Mouse (Mus musculus): Measurements from ENCODE around the gene Gm10840. TPM values are rescaled to one million over a fixed set of nuclear protein-coding genes. Genes with fewer than 3 reads are reported as not detected.
"Not testable (repeated sequence)": the region's sequence is repeated elsewhere in the genome, so short reads cannot be mapped to it uniquely, and the experiment has no call there.

The Gm10840 gene
- polyA plus RNA-seq (2015; fragmentation: Nextera tagmentation; extraction: Ambion mirVana), result 0.84 TPM in 1 of 2 replicates, not detected in the other

- Histone ChIP-seq H3K4me1 (peaks cover 45% of the 10 kb centered on the region), H3K36me3 (peaks cover 55% of the 10 kb centered on the region), H3K4me2 (peak within 1 kb of the TSS; percentile 84), H3K27ac (peak within 1 kb of the TSS; percentile 97), H3K4me3 (peak within 1 kb of the TSS; percentile 78), H3K27me3 (no peaks in the 10 kb centered on the region), H3K9me3 (no peaks in the 10 kb centered on the region), H3K9ac (peak within 1 kb of the TSS; percentile 90)
- WGBS, result 27% methylated on average over 22 of the region's 22 CpGs
- peak; percentile 1; the same call in 1 of the 2 replicates for ATAC-seq (ENCODE audit: insufficient number of reproducible peaks, low FRiP score, low TSS enrichment, low read depth)
These were observed at the start of gene Gm10840, which contains the start of gene Limd2 for GRCm38 (mm10) chr11:106160841-106161721. Gm10840 (plus strand) TSS chr11:106160850. Limd2 (minus strand) TSS chr11:106160860.

- Histone ChIP-seq H3K4me2 (no peak overlapping the region), H3K27ac (peak overlapping the region; percentile 48), H3K4me1 (no peaks in the 10 kb centered on the region), H3K9ac (no peak overlapping the region), H3K4me3 (no peak overlapping the region), H3K27me3 (no peaks in the 10 kb centered on the region), H3K9me3 (no peaks in the 10 kb centered on the region), H3K36me3 (peaks cover 45% of the 10 kb centered on the region)
- ATAC-seq (ENCODE audit: insufficient number of reproducible peaks, low FRiP score, low TSS enrichment, low read depth), result no peak
These were observed 49.0 kb upstream of the Gm10840 start for GRCm38 (mm10) chr11:106111688-106112087.

DNA sequence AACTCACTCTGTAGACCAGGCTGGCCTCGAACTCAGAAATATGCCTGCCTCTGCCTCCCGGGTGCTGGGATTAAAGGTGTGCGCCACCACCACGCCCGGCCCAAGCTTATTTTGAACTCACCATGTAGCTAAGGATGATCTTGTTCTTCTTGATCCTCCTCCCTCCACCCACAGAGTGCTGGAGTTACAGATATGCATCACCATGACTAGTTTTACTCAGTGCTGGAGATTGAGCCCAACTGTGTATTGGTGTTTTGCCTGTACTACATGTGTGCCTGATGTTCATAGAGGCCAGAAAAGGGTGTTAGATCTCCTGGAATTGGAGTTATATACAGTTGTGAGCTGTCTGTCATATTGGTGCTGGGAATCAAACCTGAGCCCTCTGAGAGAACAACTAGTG lies 38.4 kb upstream of the Gm10840 start:
- ATAC-seq (ENCODE audit: insufficient number of reproducible peaks, low FRiP score, low TSS enrichment, low read depth), result no peak
- Histone ChIP-seq H3K4me2 (no peak overlapping the region), H3K4me1 (no peaks in the 10 kb centered on the region), H3K4me3 (no peak overlapping the region), H3K36me3 (peaks cover 70% of the 10 kb centered on the region), H3K27ac (no peak overlapping the region), H3K27me3 (no peaks in the 10 kb centered on the region), H3K9me3 (no peaks in the 10 kb centered on the region), H3K9ac (no peak overlapping the region)
- 92% methylated on average over 5 of the region's 5 CpGs for WGBS

- Histone ChIP-seq H3K4me3 (no peak overlapping the region), H3K27ac (no peak overlapping the region), H3K9me3 (no peaks in the 10 kb centered on the region), H3K4me2 (no peak overlapping the region), H3K9ac (no peak overlapping the region), H3K36me3 (peaks cover 65% of the 10 kb centered on the region), H3K27me3 (no peaks in the 10 kb centered on the region), H3K4me1 (no peaks in the 10 kb centered on the region)
- ATAC-seq (ENCODE audit: insufficient number of reproducible peaks, low FRiP score, low TSS enrichment, low read depth), result no peak
- 81% methylated on average over 3 of the region's 3 CpGs for WGBS
These were observed 37.9 kb upstream of the Gm10840 start for GRCm38 (mm10) chr11:106122736-106123135.

- H3K4me3 ChIP-seq, result no peak overlapping the region
- H3K36me3 ChIP-seq, result peaks cover 63% of the 10 kb centered on the region
- no peaks in the 10 kb centered on the region for H3K9me3 ChIP-seq
- no peak overlapping the region for H3K9ac ChIP-seq
- no peak for ATAC-seq (ENCODE audit: insufficient number of reproducible peaks, low FRiP score, low TSS enrichment, low read depth)
- WGBS, result 73% methylated on average over 4 of the region's 4 CpGs
- H3K4me1 ChIP-seq, result no peaks in the 10 kb centered on the region
- H3K4me2 ChIP-seq, result no peak overlapping the region
- no peak overlapping the region for H3K27ac ChIP-seq
- no peaks in the 10 kb centered on the region for H3K27me3 ChIP-seq
These were observed 35.9 kb upstream of the Gm10840 start for GRCm38 (mm10) chr11:106124784-106125183.

- H3K4me3 ChIP-seq, result no peak overlapping the region
- H3K27ac ChIP-seq, result no peak overlapping the region
- H3K4me1 ChIP-seq, result no peaks in the 10 kb centered on the region
- no peaks in the 10 kb centered on the region for H3K27me3 ChIP-seq
- no peaks in the 10 kb centered on the region for H3K9me3 ChIP-seq
- H3K36me3 ChIP-seq, result peaks cover 64% of the 10 kb centered on the region
- no peak overlapping the region for H3K9ac ChIP-seq
- H3K4me2 ChIP-seq, result no peak overlapping the region
- no peak for ATAC-seq (ENCODE audit: insufficient number of reproducible peaks, low FRiP score, low TSS enrichment, low read depth)
- WGBS, result 71% methylated on average over 1 of the region's 1 CpGs
These were observed 34.8 kb upstream of the Gm10840 start for GRCm38 (mm10) chr11:106125827-106126226.

- H3K36me3 ChIP-seq, result peaks cover 59% of the 10 kb centered on the region
- H3K4me2 ChIP-seq, result not testable (repeated sequence)
- 94% methylated on average over 6 of the region's 6 CpGs for WGBS
These were observed 33.8 kb upstream of the Gm10840 start for GRCm38 (mm10) chr11:106126727-106127373.

DNA sequence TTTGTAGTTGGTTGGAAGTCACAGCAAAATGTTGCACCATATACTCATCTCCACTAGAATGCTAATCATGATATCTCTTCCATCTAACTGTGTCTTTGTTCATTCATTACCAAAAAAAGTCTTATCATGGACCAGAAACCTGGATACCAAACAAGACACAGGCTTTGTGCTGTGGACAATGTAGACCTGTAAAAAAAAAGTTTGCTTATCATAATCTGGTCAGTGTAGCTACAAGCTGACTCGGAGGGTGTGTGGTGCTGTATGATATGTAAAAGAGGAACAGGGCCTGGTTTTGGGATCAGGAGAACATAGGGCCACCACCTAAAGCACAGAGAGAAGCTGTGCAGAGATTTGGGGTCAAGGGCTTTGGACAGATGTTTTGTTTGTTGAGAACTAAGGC lies 31.2 kb upstream of the Gm10840 start:
- H3K9ac ChIP-seq, result no peak overlapping the region
- 93% methylated on average over 1 of the region's 1 CpGs for WGBS

More at GRCm38 (mm10) chr11:106126727-106127373, 33.8 kb upstream of the Gm10840 start:
- H3K9ac ChIP-seq; H3K9me3 ChIP-seq; H3K4me3 ChIP-seq; H3K27ac ChIP-seq; H3K4me1 ChIP-seq; H3K27me3 ChIP-seq; ATAC-seq (ENCODE audit: insufficient number of reproducible peaks, low FRiP score, low TSS enrichment, low read depth): not testable (repeated sequence)

DNA sequence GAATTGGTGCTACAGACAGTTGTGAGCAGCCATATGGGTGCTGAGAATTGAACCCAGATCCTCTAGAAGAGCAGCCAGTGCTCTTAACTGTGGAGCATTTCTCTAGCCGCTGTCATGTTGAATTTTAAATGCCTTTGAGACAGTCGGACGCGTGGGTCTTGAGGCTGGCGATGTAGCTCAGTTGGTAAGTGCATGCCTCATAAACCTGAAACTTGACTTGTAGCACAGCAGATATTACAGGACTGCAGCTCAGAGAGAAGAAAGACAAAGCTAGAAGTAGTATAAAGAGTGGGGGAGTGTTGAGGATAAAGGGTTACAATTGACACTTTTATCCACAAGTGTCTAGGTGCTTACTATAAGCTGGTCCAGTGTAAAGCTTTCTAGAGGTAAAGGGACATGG lies 28.1 kb upstream of the Gm10840 start:
- no peak overlapping the region for H3K4me3 ChIP-seq
- H3K9me3 ChIP-seq, result no peaks in the 10 kb centered on the region
- 94% methylated on average over 5 of the region's 5 CpGs for WGBS
- H3K9ac ChIP-seq, result no peak overlapping the region
- H3K4me2 ChIP-seq, result no peak overlapping the region
- H3K4me1 ChIP-seq, result peaks cover 4% of the 10 kb centered on the region; the same call in 1 of the 2 replicates
- no peak overlapping the region for H3K27ac ChIP-seq
- no peak for ATAC-seq (ENCODE audit: insufficient number of reproducible peaks, low FRiP score, low TSS enrichment, low read depth)
- H3K27me3 ChIP-seq, result no peaks in the 10 kb centered on the region
- H3K36me3 ChIP-seq, result peaks cover 47% of the 10 kb centered on the region

More for the DNA sequence above, 31.2 kb upstream of the Gm10840 start:
- H3K9me3 ChIP-seq, result no peaks in the 10 kb centered on the region
- no peak for ATAC-seq (ENCODE audit: insufficient number of reproducible peaks, low FRiP score, low TSS enrichment, low read depth)
- no peak overlapping the region for H3K4me2 ChIP-seq
- H3K27me3 ChIP-seq, result no peaks in the 10 kb centered on the region
- peaks cover 46% of the 10 kb centered on the region for H3K36me3 ChIP-seq
- H3K4me3 ChIP-seq, result no peak overlapping the region
- no peak overlapping the region for H3K27ac ChIP-seq
- no peaks in the 10 kb centered on the region for H3K4me1 ChIP-seq

DNA sequence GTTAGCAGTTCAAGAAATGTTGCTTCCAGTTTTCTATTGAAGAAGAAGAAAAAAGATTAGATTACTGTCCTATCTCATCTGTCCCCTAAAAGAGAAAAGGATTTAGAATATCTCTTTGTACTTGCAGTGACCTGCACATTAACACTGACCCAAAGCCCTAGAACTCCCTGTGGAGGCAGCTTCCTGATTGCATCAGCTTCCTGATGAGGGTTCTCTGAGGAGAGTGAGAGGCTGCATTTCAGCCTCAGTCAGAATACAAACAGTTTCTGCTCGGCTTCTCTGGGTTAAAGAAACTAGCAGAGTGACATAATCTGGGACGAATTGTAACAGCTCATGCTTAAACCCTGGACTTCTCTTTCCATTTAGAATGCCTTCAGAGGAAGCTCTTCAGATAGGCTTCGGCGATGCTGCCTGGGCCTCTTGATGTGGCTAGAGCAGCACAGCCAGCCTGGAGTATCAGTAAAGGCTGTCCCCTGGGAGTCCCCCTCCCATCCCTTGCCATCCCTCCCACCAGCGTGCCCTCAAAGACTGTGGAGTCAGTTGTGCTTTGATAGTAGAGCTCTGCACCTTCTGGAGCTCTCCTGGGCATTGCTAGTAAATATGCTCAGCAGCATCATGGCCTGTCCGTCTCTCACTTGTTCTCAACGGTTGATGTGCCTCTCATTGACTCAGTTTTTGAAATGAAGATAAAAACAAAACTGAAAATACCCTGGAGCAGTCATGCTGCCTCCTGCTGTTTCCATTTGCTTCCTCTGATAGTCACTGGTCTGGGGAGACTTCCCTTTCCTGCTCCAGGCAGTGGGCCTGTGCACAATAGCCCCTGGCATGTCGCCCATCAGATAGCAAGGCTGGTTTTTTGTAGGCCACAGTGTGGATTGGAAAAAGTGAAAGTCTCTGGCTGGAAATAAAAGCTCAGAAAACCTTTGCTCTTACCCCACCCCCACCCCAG lies 25.8 kb upstream of the Gm10840 start:
- 51% methylated on average over 8 of the region's 8 CpGs for WGBS
- H3K27ac ChIP-seq, result peak overlapping the region; percentile 71
- no peak for ATAC-seq (ENCODE audit: insufficient number of reproducible peaks, low FRiP score, low TSS enrichment, low read depth)
- H3K4me3 ChIP-seq, result no peak overlapping the region
- peaks cover 4% of the 10 kb centered on the region; the same call in 1 of the 2 replicates for H3K4me1 ChIP-seq
- H3K4me2 ChIP-seq, result 0 out of 2 replicates have a peak overlapping the region, but pooled peaks have one; percentile 12
- no peaks in the 10 kb centered on the region for H3K27me3 ChIP-seq
- H3K9me3 ChIP-seq, result no peaks in the 10 kb centered on the region
- H3K9ac ChIP-seq, result no peak overlapping the region
- peaks cover 40% of the 10 kb centered on the region for H3K36me3 ChIP-seq

GRCm38 (mm10) chr11:106151219-106151618 lies 9.4 kb upstream of the Gm10840 start:
- WGBS, result 87% methylated on average over 3 of the region's 3 CpGs
- H3K27ac ChIP-seq, result no peak overlapping the region
- peaks cover 83% of the 10 kb centered on the region for H3K36me3 ChIP-seq

More at GRCm38 (mm10) chr11:106151219-106151618, 9.4 kb upstream of the Gm10840 start:
- Histone ChIP-seq H3K9me3 (no peaks in the 10 kb centered on the region), H3K4me2 (no peak overlapping the region), H3K4me3 (no peak overlapping the region), H3K4me1 (peaks cover 5% of the 10 kb centered on the region; the same call in 1 of the 2 replicates), H3K27me3 (no peaks in the 10 kb centered on the region), H3K9ac (no peak overlapping the region)
- no peak for ATAC-seq (ENCODE audit: insufficient number of reproducible peaks, low FRiP score, low TSS enrichment, low read depth)

All from limb, embryonic 15.5 days (tissue).